Mouse (Mus musculus) kidney, adult 9 months (tissue): ENCODE results near the gene Sf3b1.
"Not testable (repeated sequence)": the region's sequence is repeated elsewhere in the genome, so short reads cannot be mapped to it uniquely, and the experiment has no call there.

Source experiments
- DNase-seq: peaks from one replicate; pipeline ENCODE4 v3.0.0; 2022

The Sf3b1 gene

DNA sequence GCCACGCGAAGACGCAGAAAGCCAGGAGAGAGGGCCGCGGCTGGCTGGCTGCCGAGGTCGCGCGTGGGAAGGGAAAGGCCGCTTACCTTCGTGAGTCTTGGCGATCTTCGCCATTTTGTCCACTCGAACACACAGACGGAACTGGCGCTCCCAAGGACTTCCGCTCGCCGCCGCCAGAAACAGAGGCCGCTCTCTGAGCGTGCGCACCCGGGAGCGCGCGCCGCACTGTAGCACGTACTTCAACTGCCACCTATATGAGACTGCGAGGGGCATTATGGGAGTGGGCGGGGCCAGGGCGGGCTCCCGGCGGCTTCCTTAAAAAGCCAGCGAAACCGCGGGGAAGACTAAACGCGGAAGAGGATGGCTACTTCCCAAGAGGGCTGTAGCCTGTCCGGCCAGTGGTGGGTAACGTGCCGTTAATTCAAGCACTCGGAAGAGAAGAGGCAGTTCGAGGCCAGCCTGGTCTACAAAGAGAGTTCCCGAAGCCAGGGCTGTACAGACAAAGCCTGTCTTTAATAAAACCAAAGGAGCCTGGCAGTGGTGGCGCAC lies at the start of gene Sf3b1:
Gene Sf3b1 (minus strand): TSS at position 229 of the 549 bp plus-strand sequence.
- peak; percentile 98 for DNase-seq

DNA sequence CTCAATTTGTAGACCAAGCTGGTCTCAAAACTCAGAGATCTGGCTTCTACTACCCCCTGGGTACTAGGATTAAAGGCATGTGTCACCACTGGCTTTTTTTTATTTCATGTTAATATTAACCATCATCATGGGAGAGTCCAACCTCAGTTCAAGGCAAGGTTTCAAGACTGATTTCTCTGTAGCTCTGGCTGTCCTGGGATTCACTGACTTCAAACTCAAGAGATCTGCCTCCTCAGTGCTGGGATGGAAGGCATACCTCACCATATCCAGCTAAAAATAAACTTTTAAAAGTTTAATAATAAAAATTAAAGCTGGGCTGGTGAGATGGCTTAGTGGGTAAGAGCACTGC lies 49.1 kb upstream of the Sf3b1 start:
- DNase-seq: no peak

DNA sequence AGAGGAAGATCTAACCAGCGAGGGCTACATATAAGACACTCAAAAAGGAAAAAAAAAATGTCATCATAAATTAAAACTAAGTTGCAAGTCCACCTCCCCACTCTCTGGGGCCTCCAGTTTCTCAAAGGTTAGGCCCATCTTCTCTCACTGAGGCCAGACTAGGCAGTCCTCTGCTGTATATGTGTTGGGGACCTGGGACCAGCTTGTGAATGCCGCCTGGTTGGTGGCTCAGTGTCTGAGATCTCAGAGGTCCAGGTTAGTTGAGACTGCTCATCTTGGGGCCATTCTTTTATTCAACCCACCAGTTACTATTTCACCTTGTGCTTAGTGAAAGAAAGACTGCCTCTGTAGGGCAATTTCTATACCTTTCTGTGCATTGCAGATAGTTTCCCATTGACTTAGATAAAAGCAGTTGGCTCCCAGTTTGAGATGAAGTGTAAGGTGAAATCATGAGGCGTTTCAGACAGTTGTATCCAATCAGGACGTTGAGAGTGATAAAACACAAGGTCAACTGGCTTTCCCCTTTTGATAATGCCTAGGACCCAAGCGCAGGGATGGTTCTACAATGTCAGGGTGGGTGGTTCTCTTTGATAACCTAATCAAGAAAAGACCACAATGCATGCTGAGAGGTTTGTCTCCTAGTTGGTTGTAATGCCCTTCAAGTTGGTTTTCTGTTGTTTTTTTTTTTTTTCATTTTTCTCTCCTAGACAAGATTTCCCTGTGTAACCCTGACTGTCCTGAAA lies 48.5 kb upstream of the Sf3b1 start:
- DNase-seq: no peak

DNA sequence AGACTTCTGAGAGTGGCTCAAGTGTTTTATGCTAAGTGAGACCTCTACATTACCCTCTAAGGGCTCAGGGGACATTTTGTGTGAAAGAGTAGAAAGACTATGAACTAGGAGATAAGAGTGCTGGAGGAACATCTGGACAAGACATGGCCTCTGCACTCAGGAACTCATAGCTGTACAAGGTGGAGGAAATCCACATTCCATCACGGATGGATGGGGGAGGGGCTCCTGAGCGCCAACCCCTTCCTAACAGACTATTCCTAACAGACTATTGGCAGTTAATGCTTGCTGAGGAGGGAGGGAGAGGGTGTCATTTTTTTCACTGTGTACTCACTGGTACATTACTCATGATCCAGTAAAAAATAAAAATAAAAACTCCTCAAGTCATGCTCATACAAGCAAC lies 47.5 kb upstream of the Sf3b1 start:
- no peak for DNase-seq

DNA sequence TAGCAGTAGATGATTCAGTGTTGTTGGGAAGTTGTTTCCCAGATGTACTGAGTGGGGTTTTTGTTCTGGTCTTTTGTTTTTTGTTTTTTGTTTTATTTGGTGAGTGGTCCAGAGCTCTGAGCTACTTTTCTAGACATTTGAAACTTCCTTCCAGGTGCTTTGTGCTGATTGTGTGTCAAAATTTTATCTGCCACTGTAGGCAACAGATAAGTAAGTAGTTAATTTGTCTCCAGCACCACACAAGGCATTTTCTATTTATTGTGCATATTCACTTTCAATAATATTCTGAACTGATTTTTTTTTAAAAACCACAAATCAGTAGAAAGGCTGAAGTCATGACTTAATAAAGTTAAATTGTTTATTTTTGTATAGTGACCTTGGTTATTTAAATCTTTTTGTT lies 45.0 kb upstream of the Sf3b1 start:
- DNase-seq: not testable (repeated sequence)

DNA sequence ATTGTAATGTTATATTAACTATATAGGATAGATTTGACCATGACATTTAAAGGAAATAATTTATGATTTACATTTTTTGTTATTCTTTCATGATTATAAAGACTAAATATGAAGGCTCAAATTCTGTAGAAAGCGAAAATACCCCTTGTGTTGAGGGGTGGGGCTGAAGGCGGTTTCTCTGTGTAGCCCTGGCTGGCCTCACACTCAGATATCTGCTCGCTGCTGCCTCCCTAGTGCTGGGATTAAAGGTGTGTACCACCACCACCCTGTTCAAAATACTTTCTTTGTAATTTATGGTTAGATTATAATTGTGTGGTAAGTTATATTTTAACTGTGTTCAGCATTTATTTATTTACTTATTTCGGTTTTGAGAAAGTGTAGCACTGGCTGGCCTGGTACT lies 34.5 kb upstream of the Sf3b1 start:
- no peak for DNase-seq

DNA sequence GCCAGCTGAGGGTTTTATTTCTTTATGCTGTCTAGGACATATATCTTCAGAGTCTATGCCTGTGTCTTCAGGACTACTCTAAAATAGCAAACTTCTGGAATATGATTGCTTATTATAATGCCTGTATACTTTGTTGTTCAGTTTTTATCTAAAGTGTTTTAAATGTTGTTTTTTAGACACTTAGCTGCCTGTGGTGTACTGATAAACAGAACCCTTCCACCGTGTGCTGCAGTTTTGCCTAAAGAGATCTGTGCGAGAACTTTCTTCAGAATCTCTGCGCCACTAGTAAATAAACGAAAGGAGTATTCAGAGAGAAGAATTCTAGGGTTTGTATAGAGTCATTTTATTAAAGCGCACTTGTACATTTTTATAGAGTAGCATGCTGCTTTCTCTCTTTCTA lies 33.8 kb upstream of the Sf3b1 start:
- no peak for DNase-seq

DNA sequence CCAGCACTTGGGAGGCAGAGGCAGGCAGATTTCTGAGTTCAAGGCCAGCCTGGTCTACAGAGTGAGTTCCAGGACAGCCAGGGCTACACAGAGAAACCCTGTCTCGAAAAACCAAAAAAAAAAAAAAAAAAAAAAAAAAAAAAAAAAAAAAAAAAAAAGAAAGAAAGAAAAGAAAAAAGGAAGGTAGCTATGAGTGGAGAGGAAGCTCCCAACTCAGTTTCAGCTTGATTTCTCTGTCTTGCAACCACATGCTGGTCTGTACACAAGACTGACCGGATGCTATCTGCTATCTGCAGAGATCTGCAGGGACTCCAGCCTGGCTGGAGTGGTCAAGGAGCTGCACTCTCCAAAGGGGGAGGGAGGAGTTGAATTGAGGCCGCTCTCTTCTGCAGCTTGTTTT lies 31.1 kb upstream of the Sf3b1 start:
- DNase-seq: not testable (repeated sequence)

DNA sequence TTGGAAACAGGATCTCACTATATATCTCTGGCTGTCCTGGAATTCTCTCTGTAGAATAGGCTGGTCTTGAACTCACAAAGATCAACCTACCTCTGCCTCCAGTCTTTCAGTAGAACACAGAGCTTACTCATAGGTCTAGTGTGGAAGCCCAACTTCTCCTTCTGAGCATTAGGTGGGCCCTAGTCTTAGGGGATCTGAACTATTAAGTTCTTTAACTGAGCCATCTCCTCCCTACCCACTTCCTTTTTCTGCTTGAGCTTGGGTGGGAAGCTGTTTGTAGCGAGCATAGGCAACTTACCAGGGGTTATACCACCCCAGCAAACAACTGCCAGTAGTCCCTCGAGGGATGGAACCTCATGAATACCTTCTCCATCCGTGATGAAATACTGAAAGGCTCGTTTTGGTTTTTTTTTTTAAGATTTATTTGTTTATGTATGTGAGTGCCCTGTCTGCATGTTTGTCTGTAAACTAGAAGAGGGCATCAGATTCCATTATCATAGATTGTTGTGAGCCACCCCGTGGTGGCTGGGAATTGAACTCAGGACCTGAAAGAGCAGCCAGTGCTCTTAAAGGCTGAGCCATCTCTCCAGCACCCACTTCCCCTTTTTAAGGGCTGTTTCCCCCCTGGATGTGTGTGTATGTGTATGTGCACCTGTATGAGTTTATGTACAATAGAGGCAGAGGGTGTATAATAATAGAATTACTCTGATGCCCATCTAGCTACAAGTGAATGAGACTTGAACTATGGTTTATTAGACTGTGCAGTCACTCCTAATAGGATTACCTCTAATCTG lies 28.2 kb upstream of the Sf3b1 start:
- no peak for DNase-seq

DNA sequence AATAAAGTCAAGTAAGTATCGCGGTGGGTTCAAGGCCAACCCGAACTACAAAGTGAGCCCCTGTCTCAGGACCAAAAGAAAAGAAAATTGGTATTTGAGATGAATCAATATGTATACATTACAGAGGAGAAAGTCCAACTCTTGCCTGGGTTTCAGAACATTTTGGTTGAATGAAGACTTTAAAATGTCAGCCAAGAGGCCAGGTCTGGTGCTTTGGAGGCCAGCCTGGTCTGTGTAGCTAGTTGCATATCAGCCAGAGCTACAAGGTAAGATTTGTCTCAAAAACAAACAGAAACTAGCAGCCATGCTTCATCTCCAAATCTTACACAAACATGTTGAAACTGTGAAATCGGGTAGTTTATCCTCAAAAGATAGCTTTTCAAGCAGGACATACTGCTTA lies 26.3 kb upstream of the Sf3b1 start:
- no peak for DNase-seq

DNA sequence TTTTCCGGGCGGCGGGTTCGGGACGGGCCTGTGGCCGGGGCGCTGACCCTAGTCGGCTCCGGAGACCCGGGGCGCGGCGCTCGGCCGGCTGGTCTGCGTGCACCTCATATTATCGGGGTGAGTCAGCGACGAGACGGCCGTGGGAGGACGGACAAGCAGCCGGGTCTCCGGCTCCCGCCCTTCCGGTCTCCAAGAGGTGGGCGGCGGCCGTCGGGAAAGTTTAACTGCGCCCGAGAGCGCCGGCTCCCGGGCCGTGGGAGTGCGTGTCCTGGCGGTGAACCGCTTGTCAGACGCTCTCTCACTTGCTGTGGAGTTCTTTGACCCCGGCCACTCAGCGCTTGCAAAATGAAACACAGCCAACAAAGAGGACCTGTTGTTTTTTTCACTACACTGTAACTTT lies 25.7 kb upstream of the Sf3b1 start:
- peak; percentile 88 for DNase-seq

DNA sequence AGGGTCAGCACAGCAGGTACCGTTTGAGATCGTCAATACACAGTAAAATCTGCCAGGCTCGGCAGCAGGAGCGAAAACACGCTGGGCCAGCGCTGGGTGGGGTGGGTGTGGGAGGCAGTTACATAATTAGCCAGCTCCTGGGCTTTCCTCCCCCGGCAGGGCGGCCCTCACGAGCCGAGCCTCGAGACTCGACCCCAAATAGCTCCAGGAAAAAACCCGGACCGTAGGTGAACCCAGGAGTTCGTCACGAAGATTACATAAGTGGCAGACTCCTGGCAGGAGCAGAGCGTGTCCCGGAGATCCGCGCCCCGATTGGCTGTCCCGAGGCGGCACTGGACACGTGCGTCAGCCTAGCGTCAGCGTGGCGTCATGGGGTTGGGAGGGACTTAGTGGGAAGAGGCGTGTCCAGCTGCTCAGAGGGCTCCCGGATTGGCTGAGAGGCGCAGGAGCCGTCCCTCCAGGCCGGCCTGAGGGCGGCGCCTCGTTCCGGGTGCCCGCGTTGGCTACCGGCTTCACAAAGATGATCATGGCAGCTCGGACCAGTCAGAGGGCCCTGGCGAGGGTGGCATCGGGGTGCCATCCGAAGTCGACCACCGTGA lies 25.2 kb upstream of the Sf3b1 start, which contains the start of gene Coq10b:
Gene Coq10b (plus strand): TSS at position 416 of the 599 bp plus-strand sequence.
- peak; percentile 100 for DNase-seq

DNA sequence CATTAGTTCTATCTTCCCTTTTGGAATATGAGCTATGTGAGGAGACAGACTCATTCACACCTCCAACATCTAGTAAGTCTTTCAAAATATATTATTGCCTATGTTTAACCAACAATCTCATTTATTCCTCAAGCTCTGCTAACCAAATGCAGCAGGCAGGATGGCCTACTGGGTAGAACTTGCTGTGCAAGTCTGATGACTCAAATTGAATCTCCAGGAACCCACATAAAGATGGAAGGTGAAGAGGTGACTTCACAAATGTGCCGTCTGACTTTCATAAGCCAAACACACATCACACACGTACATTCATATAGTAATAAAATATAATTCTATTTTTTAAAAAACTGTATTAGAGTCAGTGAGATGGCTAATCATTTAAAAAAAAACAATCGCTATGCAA lies 24.4 kb upstream of the Sf3b1 start:
- DNase-seq: no peak

DNA sequence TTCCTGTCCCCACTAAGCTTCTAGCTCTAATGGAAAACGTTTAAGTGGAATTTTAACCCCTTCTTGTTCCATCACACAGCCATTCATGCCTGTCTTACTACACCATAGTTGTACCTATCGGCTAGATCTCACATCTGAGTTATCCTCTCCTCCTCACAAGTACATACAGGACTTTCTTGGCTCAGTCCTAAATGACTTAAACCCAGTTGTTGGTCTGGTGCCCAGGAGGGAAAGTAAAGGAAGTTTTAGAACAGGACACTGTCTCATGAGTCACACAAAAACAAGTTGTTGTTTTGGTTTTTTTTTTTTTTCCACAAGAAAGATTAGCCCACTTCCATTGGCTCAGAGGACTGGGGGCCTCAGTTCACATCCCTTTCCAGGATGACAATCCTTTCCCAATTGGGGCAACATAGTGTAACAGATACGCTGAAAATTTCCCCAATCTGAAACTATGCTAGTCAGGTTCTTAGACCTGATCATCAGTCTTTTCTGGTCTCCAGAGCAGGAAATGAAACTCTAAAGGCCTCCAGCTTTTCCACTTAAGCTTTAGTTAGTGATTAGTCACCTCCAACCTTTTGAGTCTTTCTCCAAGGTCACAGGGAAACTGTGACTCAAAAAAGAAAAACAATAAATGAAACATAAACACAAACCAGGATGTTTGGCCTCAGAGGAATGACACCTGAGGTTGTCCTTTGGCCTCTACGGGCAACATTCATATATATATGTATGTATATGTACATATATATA lies 21.7 kb upstream of the Sf3b1 start:
- no peak for DNase-seq

DNA sequence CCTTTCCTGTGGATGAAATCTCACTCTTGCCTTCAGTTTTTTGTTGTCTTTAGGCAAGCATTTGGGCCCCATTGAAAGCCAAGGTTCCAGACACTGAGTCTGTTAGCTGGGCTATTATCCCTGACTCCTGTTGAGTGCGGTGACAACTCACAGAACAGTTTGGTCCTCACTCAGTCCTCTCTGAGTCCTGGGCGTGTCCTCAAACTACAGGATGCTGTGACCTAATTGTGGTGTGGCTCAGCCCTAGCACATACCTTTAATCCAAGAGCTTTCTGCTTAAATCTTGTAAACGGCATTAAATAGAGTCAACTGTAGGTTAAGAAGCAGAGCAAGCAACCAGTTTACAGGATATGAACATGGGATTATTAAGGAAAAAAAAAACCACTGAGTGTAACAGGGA lies 15.9 kb upstream of the Sf3b1 start:
- no peak for DNase-seq

DNA sequence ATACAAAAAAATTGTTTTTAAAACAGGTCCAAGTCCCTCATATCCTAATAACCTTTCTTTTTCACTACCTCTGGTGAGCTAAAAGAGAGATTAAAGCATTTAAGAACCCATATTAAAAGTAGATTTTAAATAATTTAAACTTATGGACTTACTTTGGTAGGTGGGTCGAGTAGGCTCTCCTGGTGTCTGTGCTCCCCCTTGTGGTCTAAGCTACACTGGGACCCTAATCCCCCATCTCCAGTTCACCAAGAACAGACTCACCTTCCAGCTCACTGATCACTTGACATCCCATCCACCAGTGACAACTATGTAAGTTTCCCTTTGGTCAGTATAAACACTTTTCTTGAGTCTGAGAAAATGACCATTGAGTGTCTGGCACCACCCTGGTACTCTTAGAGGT lies 15.0 kb upstream of the Sf3b1 start:
- DNase-seq: no peak

DNA sequence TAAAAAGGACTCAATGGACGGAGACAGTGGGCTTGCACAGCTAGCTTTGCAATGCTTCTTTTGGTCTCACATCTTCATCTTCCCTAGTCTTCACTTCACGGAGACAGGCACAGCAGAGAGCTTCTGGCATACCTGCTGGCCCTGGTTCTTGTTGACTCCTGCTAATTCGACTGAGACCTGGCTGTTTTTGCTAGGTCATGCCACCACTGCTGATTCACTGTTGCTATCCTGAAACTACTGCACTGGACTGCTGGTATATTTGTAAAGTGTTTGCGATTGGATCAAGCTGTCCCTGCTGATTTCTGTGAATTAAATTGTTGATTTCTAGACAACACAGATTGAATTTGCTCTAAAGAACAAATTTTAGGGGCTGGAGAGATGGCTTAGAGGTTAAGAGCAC lies 14.4 kb upstream of the Sf3b1 start:
- no peak for DNase-seq

DNA sequence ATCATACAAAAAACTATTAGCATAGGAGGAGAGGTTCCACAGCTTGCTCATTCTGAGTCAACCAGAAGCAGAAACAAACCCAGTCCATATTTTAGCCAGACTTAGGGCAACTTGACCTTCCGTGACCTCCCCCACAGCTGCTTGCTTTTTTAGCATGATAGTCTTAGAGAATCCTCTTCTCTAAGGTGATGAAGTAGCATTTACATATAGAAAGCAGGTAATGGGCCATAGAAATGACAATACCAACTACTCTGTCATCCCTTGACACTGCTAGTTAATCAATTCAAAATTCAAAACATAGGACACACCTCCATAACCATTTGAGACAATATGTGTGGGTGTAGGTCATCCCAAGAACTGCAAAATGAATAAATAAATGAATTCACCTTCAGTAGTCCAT lies 12.7 kb upstream of the Sf3b1 start:
- DNase-seq: no peak

DNA sequence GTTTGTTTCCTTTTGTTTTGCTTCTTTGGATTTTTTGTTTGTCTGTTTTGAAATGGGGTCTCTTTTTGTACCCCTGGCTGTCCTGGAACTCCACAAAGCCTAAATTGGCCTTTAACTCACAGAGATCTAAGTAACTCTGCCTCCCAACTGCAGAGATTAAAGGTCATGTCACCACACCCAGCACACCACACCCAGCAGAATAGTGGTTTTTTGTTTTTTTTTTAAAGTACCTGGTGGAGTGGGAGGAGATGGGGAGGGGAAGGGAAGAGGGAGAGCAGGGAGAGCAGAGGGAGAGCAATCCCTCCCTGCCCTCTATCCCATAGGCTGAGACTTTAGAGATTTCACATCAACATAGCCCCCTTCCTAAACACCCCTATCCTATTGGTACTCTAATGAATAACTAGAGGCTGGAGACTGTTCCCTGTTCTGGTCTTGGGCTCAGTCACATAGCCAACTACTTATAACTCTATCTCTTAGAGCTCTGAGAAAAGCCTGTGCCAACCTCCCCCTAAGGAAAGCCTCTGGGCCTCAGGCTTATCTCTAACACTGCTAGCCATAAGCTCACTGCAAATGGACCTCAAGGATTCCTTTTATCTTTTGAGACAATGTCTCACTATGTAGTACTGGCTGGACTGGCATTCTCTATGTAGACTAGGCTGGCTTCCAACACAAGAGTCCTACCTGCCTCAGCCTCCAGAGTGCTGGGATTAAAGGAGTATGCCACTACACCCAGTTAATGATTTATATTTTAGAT lies 3.9 kb upstream of the Sf3b1 start:
- DNase-seq: no peak

DNA sequence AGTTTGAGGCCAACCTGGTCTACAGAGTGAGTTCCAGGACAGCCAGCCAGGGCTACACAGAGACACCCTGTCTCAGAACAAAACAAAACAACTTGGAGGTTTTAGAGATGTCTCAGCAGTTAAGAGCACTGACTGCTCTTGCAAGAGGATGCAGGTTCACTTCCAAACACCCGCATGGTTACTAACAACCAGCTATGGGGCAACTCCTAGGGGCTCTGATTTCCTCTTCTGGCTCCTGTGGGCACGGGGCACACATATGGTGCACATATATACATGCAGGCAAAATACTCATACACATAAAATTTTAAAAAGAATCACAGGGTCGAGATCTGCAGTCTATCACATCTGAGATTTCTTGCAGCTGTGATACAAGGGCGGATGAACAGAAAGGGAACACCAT lies 2.2 kb upstream of the Sf3b1 start:
- no peak for DNase-seq

DNA sequence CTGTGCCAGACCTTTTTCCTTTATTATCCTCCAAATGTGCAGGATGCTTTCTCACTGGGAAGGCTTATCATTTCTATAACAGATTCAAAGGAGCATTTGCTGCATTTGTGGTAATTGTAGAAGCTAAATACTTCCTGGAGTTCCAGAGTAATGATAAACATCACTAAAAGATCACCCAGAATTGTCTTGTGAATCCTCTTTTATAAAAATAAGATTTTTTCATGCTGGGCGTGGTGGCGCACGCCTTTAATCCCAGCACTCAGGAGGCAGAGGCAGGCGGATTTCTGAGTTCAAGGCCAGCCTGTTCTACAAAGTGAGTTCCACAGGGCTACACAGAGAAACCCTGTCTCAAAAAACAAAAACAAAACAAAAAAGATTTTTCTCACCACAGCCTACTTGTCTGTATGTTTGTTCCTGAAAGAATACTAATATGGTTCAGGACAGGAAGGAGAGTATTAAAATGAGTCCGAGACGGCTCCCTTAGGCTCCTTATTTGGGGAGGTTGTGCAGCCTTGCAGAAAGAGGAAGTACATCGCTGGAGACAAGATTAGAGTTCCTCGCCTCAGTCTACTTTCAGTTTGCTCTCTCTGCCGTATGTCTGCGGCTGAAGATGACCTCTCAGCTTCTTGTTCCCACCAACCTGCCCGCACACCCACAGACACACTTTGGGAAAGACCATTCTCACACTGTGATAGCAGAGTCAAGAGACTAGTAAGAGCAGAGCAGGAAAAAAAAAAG lies 1.4 kb upstream of the Sf3b1 start:
- DNase-seq: peak; percentile 38

DNA sequence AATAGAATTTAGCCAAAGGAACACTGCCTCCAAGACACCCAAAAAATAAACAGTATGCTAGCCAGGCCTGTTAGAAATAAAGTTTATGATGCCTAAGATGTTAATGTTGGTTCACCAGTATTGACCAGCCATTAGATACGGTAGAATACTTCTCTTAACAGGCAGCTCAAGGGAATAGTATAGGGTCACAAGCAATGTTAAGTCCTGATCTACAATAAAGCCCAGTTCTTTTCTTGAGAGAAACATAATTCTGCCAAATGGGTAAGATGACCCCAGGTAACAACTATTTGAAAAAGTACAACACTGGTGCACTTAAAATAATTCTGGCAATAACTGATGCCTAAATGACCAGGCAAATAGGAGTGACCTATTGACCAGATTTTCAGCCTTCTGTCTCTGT lies 685 bp upstream of the Sf3b1 start:
- DNase-seq: no peak
